Mouse (Mus musculus): ENCODE measurements around the gene Kptn.

Kptn gene

GRCm38 (mm10) chr7:16120262-16120600 lies 536 bp downstream of the Kptn start:
- DNase-seq (ENCODE audit: low spot score in 2 of 2), result no peak

- no peak for DNase-seq (ENCODE audit: low spot score in 2 of 2)
Measured at GRCm38 (mm10) chr7:16125829-16126228, 6.1 kb downstream of the Kptn start.

- no peak for DNase-seq (ENCODE audit: low spot score in 2 of 2)
Measured at GRCm38 (mm10) chr7:16128344-16128743, 8.6 kb downstream of the Kptn start.

GRCm38 (mm10) chr7:16128899-16129298 lies 9.2 kb downstream of the Kptn start:
- DNase-seq (ENCODE audit: low spot score in 2 of 2), result no peak

GRCm38 (mm10) chr7:16129421-16129845 lies 9.7 kb downstream of the Kptn start, which contains the start of gene Slc8a2:
Gene Slc8a2 (plus strand): TSS chr7:16129826.
- DNase-seq (ENCODE audit: low spot score in 2 of 2), result peak; percentile 87 to 89

- no peak for DNase-seq (ENCODE audit: low spot score in 2 of 2)
Measured at GRCm38 (mm10) chr7:16129846-16130691, 10.4 kb downstream of the Kptn start.

- DNase-seq (ENCODE audit: low spot score in 2 of 2), result no peak
Measured at GRCm38 (mm10) chr7:16130956-16131634, 11.4 kb downstream of the Kptn start.

- no peak for DNase-seq (ENCODE audit: low spot score in 2 of 2)
Measured at GRCm38 (mm10) chr7:16132161-16132581, 12.5 kb downstream of the Kptn start.

- no peak for DNase-seq (ENCODE audit: low spot score in 2 of 2)
Measured at GRCm38 (mm10) chr7:16132926-16133325, 13.2 kb downstream of the Kptn start.

GRCm38 (mm10) chr7:16133691-16134090 lies 14.0 kb downstream of the Kptn start:
- DNase-seq (ENCODE audit: low spot score in 2 of 2), result no peak

GRCm38 (mm10) chr7:16134951-16135392 lies 15.3 kb downstream of the Kptn start:
- DNase-seq (ENCODE audit: low spot score in 2 of 2), result no peak

- DNase-seq (ENCODE audit: low spot score in 2 of 2), result peak; percentile 10 to 29
Measured at GRCm38 (mm10) chr7:16146489-16147410, 27.1 kb downstream of the Kptn start.

- DNase-seq (ENCODE audit: low spot score in 2 of 2), result no peak
Measured at GRCm38 (mm10) chr7:16147643-16148042, 27.9 kb downstream of the Kptn start.

GRCm38 (mm10) chr7:16149241-16149640 lies 29.5 kb downstream of the Kptn start:
- DNase-seq (ENCODE audit: low spot score in 2 of 2), result peak in 1 of 2 experiments; percentile 80

- DNase-seq (ENCODE audit: low spot score in 2 of 2), result no peak
Measured at GRCm38 (mm10) chr7:16150191-16151145, 30.8 kb downstream of the Kptn start.

- no peak for DNase-seq (ENCODE audit: low spot score in 2 of 2)
Measured at GRCm38 (mm10) chr7:16153522-16153921, 33.8 kb downstream of the Kptn start.

- no peak for DNase-seq (ENCODE audit: low spot score in 2 of 2)
Measured at GRCm38 (mm10) chr7:16155132-16155872, 35.6 kb downstream of the Kptn start.

- DNase-seq (ENCODE audit: low spot score in 2 of 2), result no peak
Measured at GRCm38 (mm10) chr7:16156105-16156714, 36.5 kb downstream of the Kptn start.

- DNase-seq (ENCODE audit: low spot score in 2 of 2), result no peak
Measured at GRCm38 (mm10) chr7:16158735-16159134, 39.0 kb downstream of the Kptn start.
